Mouse (Mus musculus) spleen, adult 18-20 months (tissue): ENCODE data around the gene Tcf20.
"Not testable (repeated sequence)": the region's sequence is repeated elsewhere in the genome, so short reads cannot be mapped to it uniquely, and the experiment has no call there.

Experiments
- DNase-seq, 2 experiments: peaks; one replicate each; pipeline ENCODE4 v3.0.0; 2022; ENCODE audit warnings: mixed read lengths in 2 of 2

Gene Tcf20

GRCm38 (mm10) chr15:82898141-82898739 lies 89.4 kb downstream of the Tcf20 start:
- no peak for DNase-seq

- DNase-seq = no peak
Measured at GRCm38 (mm10) chr15:82896336-82896735, 91.3 kb downstream of the Tcf20 start.

GRCm38 (mm10) chr15:82890470-82890869 lies 97.2 kb downstream of the Tcf20 start:
- no peak for DNase-seq

- DNase-seq = no peak
Measured at GRCm38 (mm10) chr15:82889426-82889825, 98.2 kb downstream of the Tcf20 start.

- DNase-seq = no peak
Measured at GRCm38 (mm10) chr15:82888466-82888865, 99.2 kb downstream of the Tcf20 start.

- no peak for DNase-seq
Measured at GRCm38 (mm10) chr15:82877309-82877708, 110.4 kb downstream of the Tcf20 start.

GRCm38 (mm10) chr15:82876863-82877262 lies 110.8 kb downstream of the Tcf20 start:
- no peak for DNase-seq

GRCm38 (mm10) chr15:82872037-82872436 lies 115.6 kb downstream of the Tcf20 start:
- no peak for DNase-seq

GRCm38 (mm10) chr15:82866286-82866685 lies 121.4 kb downstream of the Tcf20 start:
- DNase-seq = not testable (repeated sequence)

- DNase-seq = no peak
Measured at GRCm38 (mm10) chr15:82863674-82864073, 124.0 kb downstream of the Tcf20 start.

GRCm38 (mm10) chr15:82856652-82857378 lies 130.9 kb downstream of the Tcf20 start:
- DNase-seq = no peak

- DNase-seq = no peak
Measured at GRCm38 (mm10) chr15:82856065-82856464, 131.6 kb downstream of the Tcf20 start.

GRCm38 (mm10) chr15:82839146-82839545 lies 148.5 kb downstream of the Tcf20 start:
- no peak for DNase-seq

- no peak for DNase-seq
Measured at GRCm38 (mm10) chr15:82829917-82830316, 157.8 kb downstream of the Tcf20 start.

- DNase-seq = no peak
Measured at GRCm38 (mm10) chr15:82825866-82826265, 161.8 kb downstream of the Tcf20 start.

- no peak for DNase-seq
Measured at GRCm38 (mm10) chr15:82822347-82822746, 165.3 kb downstream of the Tcf20 start.

GRCm38 (mm10) chr15:82821657-82822056 lies 166.0 kb downstream of the Tcf20 start:
- DNase-seq = no peak

GRCm38 (mm10) chr15:82815296-82815695 lies 172.4 kb downstream of the Tcf20 start:
- no peak for DNase-seq

GRCm38 (mm10) chr15:82814806-82815205 lies 172.9 kb downstream of the Tcf20 start:
- peak; percentile 24 to 65 for DNase-seq

- no peak for DNase-seq
Measured at GRCm38 (mm10) chr15:82814321-82814720, 173.4 kb downstream of the Tcf20 start.

GRCm38 (mm10) chr15:82810556-82810955 lies 177.1 kb downstream of the Tcf20 start:
- DNase-seq = no peak

GRCm38 (mm10) chr15:82809511-82809910 lies 178.2 kb downstream of the Tcf20 start:
- no peak for DNase-seq

- no peak for DNase-seq
Measured at GRCm38 (mm10) chr15:82806969-82807763, 180.5 kb downstream of the Tcf20 start.
